In the genomic region with DNA sequence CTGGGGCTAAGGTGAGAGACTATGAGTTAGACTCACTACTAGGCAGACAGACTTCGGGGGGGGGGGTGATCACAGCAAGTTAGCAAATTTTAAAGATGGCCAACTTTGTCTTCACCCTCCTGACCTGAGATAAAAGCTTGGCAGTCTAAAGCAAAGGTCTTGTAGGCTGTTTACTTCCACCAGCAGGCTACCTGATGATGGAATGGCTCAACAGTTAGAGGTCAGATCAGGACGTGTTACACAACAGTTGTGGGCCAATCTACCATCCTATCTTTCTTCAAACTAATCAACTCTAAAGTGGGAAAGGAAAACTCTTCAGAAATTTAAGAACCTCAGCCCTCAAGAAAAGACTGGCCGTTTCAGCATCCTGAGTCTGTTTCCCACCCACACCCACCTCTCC, we compare ENCODE assay signal across 19 mouse cellular contexts. TPM values are rescaled to one million over a fixed set of nuclear protein-coding genes. Genes with fewer than 3 reads are reported as not detected.
"Had no signal": no experiment of that assay in that cellular context is flagged by ENCODE, and none has a peak within 500 bp of the region (broad histone marks: within the 10 kb centered on the region; RNA-seq: fewer than 3 reads in every experiment).

No protein-coding gene starts in this region.

- H3K9ac ChIP-seq: kidney, embryonic 15.5 days; limb, embryonic 15.5 days; neural tube, embryonic 13.5 days had no signal

- H3K4me3 ChIP-seq: kidney, embryonic 15.5 days; limb, embryonic 15.5 days; neural tube, embryonic 13.5 days had no signal

- H3K36me3 ChIP-seq: kidney, embryonic 15.5 days; limb, embryonic 15.5 days; neural tube, embryonic 13.5 days had no signal

- DNase-seq: kidney, adult 2 months; kidney, postnatal 25 days; layer of hippocampus, adult 9-11 months; layer of hippocampus, postnatal 36 days; retina, postnatal 1 day; right cerebral cortex, postnatal 4 days; spleen, adult 18-20 months; thymus, adult 2 months; thymus, postnatal 25 days had no signal

- H3K4me2 ChIP-seq: kidney, embryonic 15.5 days; limb, embryonic 15.5 days; midbrain, embryonic 11.5 days; neural tube, embryonic 13.5 days had no signal

- H3K27me3 ChIP-seq: kidney, embryonic 15.5 days; limb, embryonic 15.5 days; neural tube, embryonic 13.5 days had no signal

- ATAC-seq: intestine, embryonic 16.5 days; lung, postnatal 0 days; midbrain, embryonic 16.5 days had no signal

- H3K4me1 ChIP-seq: limb, embryonic 15.5 days; neural tube, embryonic 13.5 days had no signal

- H3K27ac ChIP-seq: kidney, embryonic 15.5 days; limb, embryonic 15.5 days; neural tube, embryonic 13.5 days had no signal

- H3K9me3 ChIP-seq: kidney, embryonic 15.5 days; limb, embryonic 15.5 days; neural tube, embryonic 13.5 days had no signal

RNA-seq across cellular contexts. Expression of a gene that starts 9.6 kb away (rescaled TPM):
- polyA plus RNA-seq: intestine, embryonic 16.5 days; kidney, adult 2 months; kidney, embryonic 15.5 days; limb, embryonic 11.5 days; limb, embryonic 15.5 days; lung, postnatal 0 days; midbrain, embryonic 11.5 days; midbrain, embryonic 16.5 days; neural tube, embryonic 13.5 days; stomach, embryonic 14.5 days; thymus, adult 2 months; urinary bladder, adult 2 months had no signal
